Mouse (Mus musculus): ENCODE data around the gene Fsd1.
A peak's percentile ranks its signal among the peaks of the same experiment; 100 is the strongest.
"Not testable (repeated sequence)": the region's sequence is repeated elsewhere in the genome, so short reads cannot be mapped to it uniquely, and the experiment has no call there.

The Fsd1 gene

DNA sequence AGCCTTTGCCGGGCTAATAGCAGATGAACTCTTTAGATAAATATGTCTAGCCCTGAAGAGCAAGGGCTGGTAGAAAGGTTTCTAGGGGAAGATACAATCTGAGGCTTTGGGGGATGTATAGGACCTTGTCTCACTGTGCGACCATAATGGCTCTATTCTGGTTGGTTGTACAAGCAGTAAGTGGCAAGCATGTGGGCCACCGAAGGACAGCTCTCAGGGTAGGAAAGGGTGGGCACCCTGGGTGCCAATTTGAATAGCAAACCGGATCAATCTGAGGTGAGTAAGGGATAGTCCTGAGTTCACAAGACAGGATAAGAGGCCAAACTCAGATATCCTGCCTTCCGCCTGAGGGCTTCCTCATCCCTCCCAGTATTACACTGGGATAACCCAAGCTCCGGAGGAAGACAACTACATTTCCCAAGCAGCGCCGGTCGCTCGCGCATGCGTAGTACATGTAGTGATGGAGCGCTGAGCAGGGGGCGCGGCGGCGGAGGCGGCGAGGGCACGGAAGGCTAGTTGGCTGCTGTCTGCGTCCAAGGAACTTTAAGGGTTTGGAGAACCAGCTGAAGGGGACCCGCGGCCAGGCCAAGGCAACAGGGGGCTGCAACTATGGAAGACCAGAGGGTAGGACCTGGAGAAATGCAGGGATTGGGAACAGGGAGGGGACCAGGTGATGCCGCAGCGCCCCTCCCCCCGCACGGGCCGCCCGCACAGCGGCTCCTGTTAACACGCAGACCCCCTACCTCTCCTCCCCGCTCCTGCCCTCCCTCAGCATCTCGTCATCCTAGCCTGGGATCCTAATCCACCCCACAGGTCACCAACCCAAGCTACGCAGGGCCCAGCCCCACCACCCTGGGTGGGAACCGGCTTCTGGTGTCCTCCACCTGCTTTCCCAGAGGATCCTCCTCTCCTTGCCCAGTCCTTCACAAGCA, at the start of gene Fsd1:
Gene Fsd1, plus strand, starts transcription at position 480 of the 932 bp plus-strand sequence.
- DNase-seq = peak in 1 of 2 experiments; percentile 59

DNA sequence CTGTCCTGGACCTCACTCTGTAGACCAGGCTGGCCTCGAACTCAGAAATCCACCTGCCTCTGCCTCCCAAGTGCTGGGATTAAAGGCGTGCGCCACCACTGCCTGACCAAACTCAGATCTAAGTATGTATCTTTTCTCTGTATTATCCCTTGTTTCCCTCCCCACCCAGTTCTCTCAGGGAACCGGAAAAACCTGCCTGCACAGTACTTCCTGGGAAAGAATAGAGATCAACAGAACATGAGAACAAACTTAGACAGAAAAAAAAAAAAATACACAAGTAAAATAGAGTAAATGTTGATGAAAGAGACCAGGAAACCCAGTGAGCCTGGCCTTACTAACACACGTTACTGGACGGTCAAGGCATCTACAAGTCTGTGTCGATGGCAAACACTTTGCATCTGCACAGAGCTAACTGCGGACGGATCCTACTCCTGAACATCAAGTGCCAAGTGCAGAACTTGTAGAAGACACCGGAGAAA, 41.9 kb upstream of the Fsd1 start:
- DNase-seq = not testable (repeated sequence)

GRCm38 (mm10) chr17:55944866-55945682, 41.2 kb upstream of the Fsd1 start:
- peak; percentile 95 to 97 for DNase-seq

GRCm38 (mm10) chr17:55945696-55946095, 40.6 kb upstream of the Fsd1 start:
- no peak for DNase-seq

DNA sequence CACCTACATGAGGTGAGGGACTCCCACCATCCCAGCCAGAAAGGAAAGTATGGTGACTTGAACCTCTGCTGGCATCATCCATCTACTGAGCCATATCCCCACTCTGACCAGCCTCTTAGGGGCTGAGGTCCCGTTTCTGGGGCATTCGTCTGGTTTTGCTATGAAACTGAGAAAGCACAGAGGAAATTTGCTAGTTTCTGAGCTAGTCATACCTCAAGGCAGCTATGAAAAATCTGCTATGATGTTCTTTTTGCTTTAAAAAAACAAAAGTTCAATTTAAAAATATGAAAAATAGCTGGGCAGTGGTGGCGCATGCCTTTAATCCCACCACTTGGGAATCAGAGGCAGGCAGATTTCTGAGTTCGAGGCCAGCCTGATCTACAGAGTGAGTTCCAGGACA, 37.7 kb upstream of the Fsd1 start:
- no peak for DNase-seq

DNA sequence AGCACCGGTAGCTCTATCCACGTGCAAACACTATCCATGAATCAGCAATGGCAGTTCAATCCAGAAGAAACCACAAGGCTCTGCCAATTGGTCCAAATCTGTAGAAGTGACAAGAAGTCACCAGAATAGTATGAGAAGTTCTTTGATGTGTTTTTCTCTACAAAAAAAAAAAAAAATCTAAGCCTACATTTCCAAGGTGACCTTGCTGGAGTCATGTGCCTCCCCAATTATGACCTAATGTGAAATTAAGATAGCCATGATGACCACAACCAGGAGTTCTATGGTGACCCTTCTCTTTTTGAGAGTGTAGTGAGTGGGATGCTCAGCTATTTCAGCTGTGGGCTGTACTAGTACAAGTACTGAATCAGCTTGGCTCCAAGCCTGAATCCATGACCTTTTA, 36.9 kb upstream of the Fsd1 start, which contains the start of gene Zfp119b:
Gene Zfp119b, minus strand, starts transcription at position 101 of the 400 bp plus-strand sequence.
- DNase-seq = peak in 1 of 2 experiments; percentile 23

DNA sequence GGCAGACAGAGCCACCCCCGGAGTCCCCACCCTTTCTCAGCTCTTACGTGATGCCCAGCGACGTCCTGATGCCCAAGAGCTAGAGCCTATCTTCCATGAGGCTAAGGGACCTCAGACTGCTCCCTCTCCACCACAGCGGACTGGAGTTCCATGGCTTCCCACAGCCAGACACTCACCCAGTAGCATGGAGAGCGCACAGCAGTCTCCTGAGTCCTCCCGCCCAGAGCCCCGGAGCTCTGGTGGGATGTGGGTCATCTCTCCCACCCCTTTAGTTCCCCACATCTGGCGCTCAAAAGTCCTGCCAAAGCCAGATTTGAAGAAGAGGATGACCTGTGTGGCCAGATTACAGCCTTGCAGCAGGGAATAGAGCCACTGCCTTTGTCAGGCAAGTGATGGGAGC, 35.7 kb upstream of the Fsd1 start:
- no peak for DNase-seq

DNA sequence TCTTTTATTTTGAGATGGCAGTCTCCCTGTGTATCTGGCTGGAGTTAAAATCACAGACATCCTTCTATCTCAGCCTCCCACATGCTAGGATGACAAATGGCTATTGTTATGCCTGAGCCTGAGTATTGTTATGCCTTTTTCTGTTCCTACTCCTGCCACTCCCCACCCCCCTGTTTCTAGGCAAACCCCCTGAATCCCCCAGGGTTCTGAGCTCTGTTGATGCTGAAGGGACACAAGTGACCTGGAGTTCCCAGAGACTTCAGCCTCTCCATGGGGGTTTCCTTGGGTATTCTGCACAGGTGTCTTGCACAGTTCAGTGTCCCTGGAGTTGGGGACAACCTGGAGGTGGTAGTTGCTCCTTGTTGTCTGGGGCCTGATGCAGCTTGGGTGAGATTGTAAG, 34.3 kb upstream of the Fsd1 start:
- no peak for DNase-seq

DNA sequence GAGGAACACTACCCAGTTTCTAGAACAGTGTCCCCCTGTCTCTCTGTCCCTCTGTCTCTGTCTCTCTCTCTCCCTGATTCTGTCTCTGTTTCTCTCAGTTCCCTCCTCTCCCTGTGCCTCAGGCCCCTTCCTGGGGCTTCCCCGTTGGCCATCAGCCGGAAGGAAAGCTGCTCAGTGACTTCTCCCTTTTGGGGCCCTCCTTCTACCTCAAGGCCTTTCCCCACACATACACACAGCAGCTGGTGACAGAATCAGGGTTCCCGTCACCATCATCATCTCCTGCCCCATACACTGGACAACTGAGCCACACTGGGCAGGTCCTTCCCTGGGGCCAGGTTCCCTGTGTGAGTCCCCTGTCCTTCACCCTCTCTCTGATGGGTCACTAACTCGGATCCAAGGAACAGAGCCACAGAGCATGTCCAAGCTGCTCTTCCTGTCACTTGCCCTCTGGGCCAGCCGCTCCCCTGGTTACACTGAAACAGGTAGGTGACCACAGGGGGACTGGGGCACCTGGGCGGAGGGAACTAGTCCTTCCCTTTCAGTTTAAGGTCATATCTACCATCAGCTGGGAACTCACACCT, 33.8 kb upstream of the Fsd1 start, which contains the start of gene Ebi3:
Gene Ebi3, plus strand, starts transcription at position 194 of the 581 bp plus-strand sequence.
- DNase-seq = no peak

- peak in 1 of 2 experiments; percentile 0 for DNase-seq
Observed at GRCm38 (mm10) chr17:55953751-55954150, 32.6 kb upstream of the Fsd1 start.

GRCm38 (mm10) chr17:55954229-55954628, 32.1 kb upstream of the Fsd1 start:
- DNase-seq = peak in 1 of 2 experiments; percentile 1

- DNase-seq = peak; percentile 83 to 93
Observed at GRCm38 (mm10) chr17:55956129-55956528, 30.2 kb upstream of the Fsd1 start.

- no peak for DNase-seq
Observed at GRCm38 (mm10) chr17:55956591-55956990, 29.7 kb upstream of the Fsd1 start.

- peak; percentile 71 to 91 for DNase-seq
Observed at GRCm38 (mm10) chr17:55957168-55957567, 29.1 kb upstream of the Fsd1 start.

- peak in 1 of 2 experiments; percentile 4 for DNase-seq
Observed at GRCm38 (mm10) chr17:55957726-55958583, 28.4 kb upstream of the Fsd1 start.

- DNase-seq = no peak
Observed at GRCm38 (mm10) chr17:55958584-55958886, 27.8 kb upstream of the Fsd1 start.

GRCm38 (mm10) chr17:55958918-55959728, 27.2 kb upstream of the Fsd1 start, which contains the start of gene Yju2:
Yju2 (plus strand) TSS chr17:55959099.
- peak; percentile 93 to 95 for DNase-seq

- DNase-seq = peak in 1 of 2 experiments; percentile 2
Observed at GRCm38 (mm10) chr17:55959946-55960740, 26.2 kb upstream of the Fsd1 start.

DNA sequence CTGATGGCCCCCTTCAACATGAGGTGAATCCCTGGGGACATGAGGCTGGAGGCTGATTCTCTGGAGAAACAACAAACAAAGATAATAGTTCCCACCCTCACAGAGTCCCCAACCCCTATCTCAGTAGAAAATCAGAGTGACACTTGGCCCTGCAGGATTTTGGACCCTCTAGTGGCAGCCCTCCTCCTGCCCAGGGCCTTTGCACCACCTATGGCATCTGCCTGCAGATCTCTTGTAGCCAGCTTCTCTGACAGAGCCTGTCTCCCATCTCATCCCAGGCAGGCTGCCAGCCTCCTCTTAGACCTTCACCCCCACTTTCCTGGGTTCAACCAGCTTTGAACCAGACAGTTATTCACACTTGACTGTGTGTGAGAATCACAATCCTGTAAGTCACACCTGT, 25.5 kb upstream of the Fsd1 start:
- peak in 1 of 2 experiments; percentile 2 for DNase-seq

DNA sequence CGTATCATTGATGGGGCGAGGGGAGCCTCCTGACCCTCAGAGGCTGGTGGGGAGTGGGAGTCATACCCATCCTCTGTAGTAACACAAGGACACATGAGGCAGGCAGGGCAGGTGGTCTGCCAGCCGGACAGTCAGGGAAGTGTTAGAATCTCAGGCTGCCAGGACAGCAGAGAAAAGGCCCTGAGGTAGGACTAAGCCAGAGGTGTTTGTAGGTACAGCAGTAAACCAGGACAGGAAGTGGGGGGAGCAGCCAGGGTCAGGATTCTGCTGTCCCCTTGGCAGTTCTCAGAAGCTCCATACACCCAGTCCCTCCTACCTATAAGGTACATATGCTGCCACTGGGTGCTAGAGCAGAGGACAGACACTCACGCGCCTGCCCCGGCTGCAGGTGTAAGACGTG, 24.7 kb upstream of the Fsd1 start:
- DNase-seq = peak in 1 of 2 experiments; percentile 0

Data from kidney, postnatal 36 days (tissue).